In genomic region chr1:131971771-131972497, GRCm38 (mm10) we compare ENCODE assay signal across 11 mouse cellular contexts. TPM values are rescaled to one million over a fixed set of nuclear protein-coding genes. Genes with fewer than 3 reads are reported as not detected.
A peak's percentile ranks its signal among the peaks of the same experiment; 100 is the strongest.
DNase-seq lines count a peak whose midpoint lies in the region; ATAC-seq and TF ChIP-seq lines count a peak whose summit lies in the region.
"Had no signal": no experiment of that assay in that cellular context is flagged by ENCODE, and none has a peak within 500 bp of the region (broad histone marks: within the 10 kb centered on the region; RNA-seq: fewer than 3 reads in every experiment).

No protein-coding gene starts in this region.

- H3K4me2 ChIP-seq in midbrain, embryonic 14.5 days (ENCODE audit: low read length): peak overlapping the region; percentile 35
- H3K4me2 ChIP-seq in lung, postnatal 0 days (replicated peaks; ENCODE audit: low read depth, low read length): no peak overlapping the region

- H3K36me3 ChIP-seq in kidney, adult 2 months (ENCODE audit: control insufficient read depth, insufficient read depth, low read length): no peaks in the 10 kb centered on the region
- H3K36me3 ChIP-seq in midbrain, embryonic 14.5 days (ENCODE audit: control insufficient read depth, insufficient read depth, low read length): no peaks in the 10 kb centered on the region
- no peaks in the 10 kb centered on the region for H3K36me3 ChIP-seq in lung, postnatal 0 days (ENCODE audit: insufficient read depth, low read length)

- no peaks in the 10 kb centered on the region for H3K9me3 ChIP-seq in midbrain, embryonic 14.5 days (ENCODE audit: control insufficient read depth, low read length)
- no peaks in the 10 kb centered on the region for H3K9me3 ChIP-seq in lung, postnatal 0 days (ENCODE audit: low read length)

- H3K4me1 ChIP-seq in kidney, adult 2 months (ENCODE audit: control insufficient read depth, insufficient read depth, low read length): peaks cover 62% of the 10 kb centered on the region
- H3K4me1 ChIP-seq in midbrain, embryonic 14.5 days (ENCODE audit: control insufficient read depth, insufficient read depth, low read length): peaks cover 37% of the 10 kb centered on the region
- H3K4me1 ChIP-seq in lung, postnatal 0 days (ENCODE audit: insufficient read depth, low read depth, low read length): peaks cover 4% of the 10 kb centered on the region; the same call in 1 of the 2 replicates

- 0 out of 2 replicates have a peak overlapping the region, but pooled peaks have one; percentile 4 for H3K9ac ChIP-seq in midbrain, embryonic 14.5 days (replicated peaks; ENCODE audit: low read length)
- no peak overlapping the region for H3K9ac ChIP-seq in lung, postnatal 0 days (replicated peaks; ENCODE audit: low read depth)

- H3K4me3 ChIP-seq in kidney, adult 2 months (ENCODE audit: insufficient read depth, low read depth, low read length): no peak overlapping the region
- H3K4me3 ChIP-seq in midbrain, embryonic 14.5 days (replicated peaks; ENCODE audit: low read depth, low read length): no peak overlapping the region
- H3K4me3 ChIP-seq in lung, postnatal 0 days (ENCODE audit: low read depth, low read length): no peak overlapping the region
- H3K4me3 ChIP-seq: heart, adult 2 months had no signal

- H3K27ac ChIP-seq in kidney, adult 2 months (ENCODE audit: insufficient read depth, low read depth, low read length): peak overlapping the region; percentile 47
- H3K27ac ChIP-seq in midbrain, embryonic 14.5 days (replicated peaks; ENCODE audit: low read depth, low read length): peak overlapping the region; percentile 83
- no peak overlapping the region for H3K27ac ChIP-seq in lung, postnatal 0 days (ENCODE audit: low read length)
- H3K27ac ChIP-seq: heart, adult 2 months had no signal

- peak; percentile 59; the same call in 1 of the 2 replicates for ATAC-seq in midbrain, embryonic 14.5 days (ENCODE audit: low FRiP score, low TSS enrichment)
- no peak for ATAC-seq in lung, postnatal 0 days
- ATAC-seq: CD4-positive, CD25-positive, alpha-beta regulatory T cell, adult 4 months had no signal

- no peak for TF ChIP-seq EP300 in lung, postnatal 0 days (IDR thresholded peaks at IDR 0.05)

- TF ChIP-seq CTCF in kidney, adult 2 months (conservative IDR thresholded peaks at IDR 0.05; ENCODE audit: insufficient read depth, insufficient read length, low read depth, low read length): no peak
- TF ChIP-seq CTCF in lung, postnatal 0 days (IDR thresholded peaks at IDR 0.05): no peak

- WGBS in kidney, adult 2 months: 51% methylated on average over 15 of the region's 15 CpGs
- 6% methylated on average over 15 of the region's 15 CpGs for WGBS in midbrain, embryonic 14.5 days
- WGBS in lung, postnatal 0 days: 39% methylated on average over 15 of the region's 15 CpGs

- TF ChIP-seq POLR2A in kidney, adult 2 months (IDR thresholded peaks at IDR 0.05; ENCODE audit: low read depth, low read length): no peak

- no peaks in the 10 kb centered on the region for H3K27me3 ChIP-seq in kidney, adult 2 months (replicated peaks; ENCODE audit: control insufficient read depth, insufficient read depth, low read length)
- H3K27me3 ChIP-seq in midbrain, embryonic 14.5 days (ENCODE audit: control insufficient read depth, insufficient read depth, low read length): no peaks in the 10 kb centered on the region
- H3K27me3 ChIP-seq in lung, postnatal 0 days (replicated peaks; ENCODE audit: insufficient read depth, low read length): no peaks in the 10 kb centered on the region

- no peak for DNase-seq in kidney, adult 2 months
- DNase-seq in kidney, adult 18-20 months: no peak
- peak; percentile 83 for DNase-seq in embryo, embryonic 10.5 days (ENCODE audit: low spot score)
- DNase-seq in kidney, postnatal 4 days: peak; percentile 52 to 60
- DNase-seq in midbrain, embryonic 14.5 days: peak; percentile 63
- DNase-seq in cerebellum, adult 9-10 months: no peak
- DNase-seq in lung, postnatal 0 days (ENCODE audit: low spot score): no peak
- DNase-seq in gastrocnemius, postnatal 10 days: no peak
- DNase-seq: adrenal gland, adult 2 months; heart, adult 2 months had no signal

RNA-seq across cellular contexts. Expression of gene Slc45a3, which starts 9.2 kb away (rescaled TPM):
- polyA plus RNA-seq in kidney, adult 2 months (2012; rRNA removed): 30.5 and 37.8 TPM in 2 replicates
- 2.6 and 6.4 TPM in 2 replicates for polyA plus RNA-seq in midbrain, embryonic 14.5 days (2014; fragmentation: Nextera tagmentation; extraction: Ambion mirVana)
- 5.7 and 6.9 TPM in 2 replicates for polyA plus RNA-seq in lung, postnatal 0 days (2015; fragmentation: Nextera tagmentation; extraction: Ambion mirVana)
- total RNA-seq in gastrocnemius, postnatal 10 days (2021): 1 to 10 TPM in 1 of 2 experiments, under 1 TPM in 1; 0.87 to 1.7 TPM

RNA-seq across cellular contexts. Expression of gene Elk4, which starts 35.5 kb away (rescaled TPM):
- 18.4 and 27.8 TPM in 2 replicates for polyA plus RNA-seq in kidney, adult 2 months (2012; rRNA removed)
- polyA plus RNA-seq in midbrain, embryonic 14.5 days (2014; fragmentation: Nextera tagmentation; extraction: Ambion mirVana): 14.4 and 17.1 TPM in 2 replicates
- 26.3 and 28.0 TPM in 2 replicates for polyA plus RNA-seq in lung, postnatal 0 days (2015; fragmentation: Nextera tagmentation; extraction: Ambion mirVana)
- total RNA-seq in gastrocnemius, postnatal 10 days (2021): 10 to 100 TPM; 76.7 to 86.1 TPM

Comparison
In these comparisons a context has a peak if more than half of its experiments do, and no peak if none do; other contexts are left out.
1. DNase-seq: peak in embryo, embryonic 10.5 days (single experiment), kidney, postnatal 4 days (2 of 2) and midbrain, embryonic 14.5 days (single experiment); none in kidney, adult 2 months (single experiment), kidney, adult 18-20 months (single experiment), cerebellum, adult 9-10 months (single experiment), lung, postnatal 0 days (single experiment) and gastrocnemius, postnatal 10 days (single experiment).